11 mouse cellular contexts compared by ENCODE assay signal in the genomic region with DNA sequence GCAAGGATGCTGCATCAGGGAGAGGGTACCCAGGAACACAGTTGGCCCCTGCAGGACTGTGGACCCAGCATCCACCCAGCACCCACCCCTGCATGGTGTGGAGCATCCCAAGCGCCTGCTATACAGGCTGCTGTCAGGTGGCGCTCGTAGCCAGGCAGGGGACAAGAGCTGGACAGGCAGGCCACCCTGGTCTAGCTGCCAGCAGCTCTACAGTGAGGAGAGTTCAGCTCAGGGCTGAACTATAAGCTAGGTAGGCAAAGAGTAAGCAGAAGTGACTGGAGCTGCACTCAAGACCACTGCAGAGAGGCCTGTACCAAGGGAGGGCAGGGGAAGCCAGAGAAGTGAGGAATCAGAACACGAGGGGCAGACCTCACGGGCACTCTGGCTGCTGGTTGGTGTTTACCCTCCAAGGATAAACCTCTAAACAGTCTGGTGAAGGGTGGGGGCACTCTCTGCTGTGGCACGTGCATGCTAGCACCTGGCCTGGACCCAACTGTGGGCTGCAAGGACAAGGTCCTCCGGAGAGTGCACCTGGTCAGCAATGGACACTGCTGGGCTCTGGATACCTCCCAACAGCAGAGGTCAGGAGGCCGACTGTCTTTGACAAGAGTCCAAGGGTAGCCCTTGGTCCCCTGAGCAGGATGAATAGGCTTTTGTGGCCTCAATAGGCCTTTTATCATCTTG. TPM values are rescaled to one million over a fixed set of nuclear protein-coding genes. Genes with fewer than 3 reads are reported as not detected.
A peak's percentile ranks its signal among the peaks of the same experiment; 100 is the strongest.
DNase-seq lines count a peak whose midpoint lies in the region; ATAC-seq and TF ChIP-seq lines count a peak whose summit lies in the region.
"Had no signal": no experiment of that assay in that cellular context is flagged by ENCODE, and none has a peak within 500 bp of the region (broad histone marks: within the 10 kb centered on the region; RNA-seq: fewer than 3 reads in every experiment).

No protein-coding gene starts in this region.

- 49% methylated on average over 8 of the region's 8 CpGs for WGBS in midbrain, postnatal 0 days
- 81% methylated on average over 8 of the region's 8 CpGs for WGBS in heart, embryonic 10.5 days

- H3K27me3 ChIP-seq in midbrain, postnatal 0 days (ENCODE audit: insufficient read depth, low read length), result no peaks in the 10 kb centered on the region
- no peaks in the 10 kb centered on the region for H3K27me3 ChIP-seq in heart, embryonic 10.5 days (ENCODE audit: insufficient read depth, poor library complexity, severe bottlenecking)
- H3K27me3 ChIP-seq: embryonic facial prominence, embryonic 12.5 days; stomach, embryonic 15.5 days had no signal

- no peak overlapping the region for H3K4me2 ChIP-seq in midbrain, postnatal 0 days (ENCODE audit: low read depth, low read length, poor library complexity, severe bottlenecking)
- H3K4me2 ChIP-seq: embryonic facial prominence, embryonic 12.5 days; stomach, embryonic 15.5 days had no signal

- H3K4me1 ChIP-seq in midbrain, postnatal 0 days (ENCODE audit: insufficient read depth, low read length), result peaks cover 9% of the 10 kb centered on the region; the same call in 1 of the 2 replicates
- peaks cover 17% of the 10 kb centered on the region for H3K4me1 ChIP-seq in heart, embryonic 10.5 days

- peak overlapping the region; percentile 84 for H3K27ac ChIP-seq in layer of hippocampus, adult 2 months
- peak overlapping the region; percentile 38; the same call in 1 of the 2 replicates for H3K27ac ChIP-seq in midbrain, postnatal 0 days (ENCODE audit: low read depth, low read length)
- H3K27ac ChIP-seq in heart, embryonic 10.5 days, result no peak overlapping the region
- H3K27ac ChIP-seq: embryonic facial prominence, embryonic 12.5 days; stomach, embryonic 15.5 days had no signal

- H3K36me3 ChIP-seq in midbrain, postnatal 0 days (ENCODE audit: insufficient read depth, low read length), result peaks cover 7% of the 10 kb centered on the region; the same call in 1 of the 2 replicates
- H3K36me3 ChIP-seq in heart, embryonic 10.5 days, result 0 out of 2 replicates have a peak, but pooled peaks cover 3% of the 10 kb centered on the region
- H3K36me3 ChIP-seq: embryonic facial prominence, embryonic 12.5 days; stomach, embryonic 15.5 days had no signal

- TF ChIP-seq CTCF in layer of hippocampus, adult 2 months (conservative IDR thresholded peaks at IDR 0.05), result peak; percentile 68
- TF ChIP-seq CTCF in midbrain, postnatal 0 days (IDR thresholded peaks at IDR 0.05), result no peak

- peak in 1 of 2 experiments; percentile 37 for DNase-seq in layer of hippocampus, adult 2 months (ENCODE audit: low spot score in 2 of 2)
- DNase-seq in layer of hippocampus, adult 9-10 months (ENCODE audit: low spot score), result no peak
- peak; percentile 55 to 74 for DNase-seq in cerebellum, postnatal 25 days
- DNase-seq in kidney, adult 9 months, result peak; percentile 90
- peak; percentile 32 for DNase-seq in midbrain, postnatal 0 days (ENCODE audit: low spot score)
- no peak for DNase-seq in thymus, adult 18-20 months
- no peak for DNase-seq in heart, embryonic 10.5 days (ENCODE audit: low spot score)
- DNase-seq in left cerebral cortex, postnatal 36 days (ENCODE audit: low spot score in 2 of 2), result no peak

- H3K4me3 ChIP-seq in layer of hippocampus, adult 2 months, result no peak overlapping the region; the same call in 1 of the 2 replicates
- H3K4me3 ChIP-seq in midbrain, postnatal 0 days (ENCODE audit: low read depth, low read length), result no peak overlapping the region
- no peak overlapping the region for H3K4me3 ChIP-seq in heart, embryonic 10.5 days
- H3K4me3 ChIP-seq: embryonic facial prominence, embryonic 12.5 days; stomach, embryonic 15.5 days had no signal

- ATAC-seq in midbrain, postnatal 0 days (ENCODE audit: low FRiP score), result peak; percentile 59

- no peak overlapping the region for H3K9ac ChIP-seq in midbrain, postnatal 0 days (replicated peaks; ENCODE audit: low read length, poor library complexity, severe bottlenecking)
- H3K9ac ChIP-seq: embryonic facial prominence, embryonic 12.5 days; stomach, embryonic 15.5 days had no signal

- no peaks in the 10 kb centered on the region for H3K9me3 ChIP-seq in midbrain, postnatal 0 days (ENCODE audit: low read length)
- no peaks in the 10 kb centered on the region for H3K9me3 ChIP-seq in heart, embryonic 10.5 days
- H3K9me3 ChIP-seq: embryonic facial prominence, embryonic 12.5 days; stomach, embryonic 15.5 days had no signal

- intact Hi-C loops in left cerebral cortex, postnatal 36 days (cut with DNase I), result no loop called here

RNA-seq across cellular contexts. Expression of gene 5031439G07Rik, which starts 15.3 kb away (rescaled TPM):
- 10 to 100 TPM; 85.0 to 95.0 TPM for total RNA-seq in layer of hippocampus, adult 2 months (2021)
- total RNA-seq in midbrain, postnatal 0 days (2014; rRNA removed), result 127 and 131 TPM in 2 replicates
- polyA plus RNA-seq in midbrain, postnatal 0 days (2015; fragmentation: Nextera tagmentation; extraction: Ambion mirVana), result 22.2 and 23.4 TPM in 2 replicates
- 3.9 and 6.4 TPM in 2 replicates for polyA plus RNA-seq in heart, embryonic 10.5 days (2016; fragmentation: Nextera tagmentation; extraction: Ambion mirVana)
- total RNA-seq in left cerebral cortex, postnatal 36 days (2021), result 10 to 100 TPM; 76.2 to 83.6 TPM

RNA-seq across cellular contexts. Expression of gene Upk3a, which starts 43.9 kb away (rescaled TPM):
- total RNA-seq in layer of hippocampus, adult 2 months (2021), result not detected
- 0.28 and 0.66 TPM in 2 replicates for total RNA-seq in midbrain, postnatal 0 days (2014; rRNA removed)
- polyA plus RNA-seq in midbrain, postnatal 0 days (2015; fragmentation: Nextera tagmentation; extraction: Ambion mirVana), result 3.0 and 3.6 TPM in 2 replicates
- 0.24 TPM in 1 of 2 replicates, not detected in the other for polyA plus RNA-seq in heart, embryonic 10.5 days (2016; fragmentation: Nextera tagmentation; extraction: Ambion mirVana)
- total RNA-seq in left cerebral cortex, postnatal 36 days (2021), result not detected
- polyA plus RNA-seq: neural tube, embryonic 11.5 days had no signal

RNA-seq across cellular contexts. Expression of gene Nup50, which starts 49.8 kb away (rescaled TPM):
- total RNA-seq in layer of hippocampus, adult 2 months (2021), result 10 to 100 TPM; 32.0 to 33.3 TPM
- total RNA-seq in midbrain, postnatal 0 days (2014; rRNA removed), result 16.2 and 16.8 TPM in 2 replicates
- polyA plus RNA-seq in midbrain, postnatal 0 days (2015; fragmentation: Nextera tagmentation; extraction: Ambion mirVana), result 17.8 and 20.7 TPM in 2 replicates
- 34.0 and 42.5 TPM in 2 replicates for polyA plus RNA-seq in heart, embryonic 10.5 days (2016; fragmentation: Nextera tagmentation; extraction: Ambion mirVana)
- total RNA-seq in left cerebral cortex, postnatal 36 days (2021), result 10 to 100 TPM; 32.5 to 33.1 TPM

RNA-seq across cellular contexts. Expression of gene Gm29666, which starts 53.2 kb away (rescaled TPM):
- total RNA-seq in layer of hippocampus, adult 2 months (2021), result 1 to 10 TPM; 1.4 to 1.7 TPM
- total RNA-seq in midbrain, postnatal 0 days (2014; rRNA removed), result 0.66 and 1.4 TPM in 2 replicates
- polyA plus RNA-seq in midbrain, postnatal 0 days (2015; fragmentation: Nextera tagmentation; extraction: Ambion mirVana), result 0.56 and 0.67 TPM in 2 replicates
- 0.87 and 1.2 TPM in 2 replicates for polyA plus RNA-seq in heart, embryonic 10.5 days (2016; fragmentation: Nextera tagmentation; extraction: Ambion mirVana)
- total RNA-seq in left cerebral cortex, postnatal 36 days (2021), result 1 to 10 TPM in 1 of 2 experiments, under 1 TPM in 1; 0.96 to 1.9 TPM

RNA-seq across cellular contexts. Expression of gene Fam118a, which starts 55.7 kb away (rescaled TPM):
- 10 to 100 TPM; 26.9 to 35.9 TPM for total RNA-seq in layer of hippocampus, adult 2 months (2021)
- 18.0 and 21.0 TPM in 2 replicates for total RNA-seq in midbrain, postnatal 0 days (2014; rRNA removed)
- 29.5 TPM in 2 replicates for polyA plus RNA-seq in midbrain, postnatal 0 days (2015; fragmentation: Nextera tagmentation; extraction: Ambion mirVana)
- 18.0 and 22.6 TPM in 2 replicates for polyA plus RNA-seq in heart, embryonic 10.5 days (2016; fragmentation: Nextera tagmentation; extraction: Ambion mirVana)
- 10 to 100 TPM; 18.9 to 24.3 TPM for total RNA-seq in left cerebral cortex, postnatal 36 days (2021)

Comparison
In these comparisons a context has a peak if more than half of its experiments do, and no peak if none do; other contexts are left out.
1. DNase-seq: peak in cerebellum, postnatal 25 days (2 of 2), kidney, adult 9 months (single experiment) and midbrain, postnatal 0 days (single experiment); none in layer of hippocampus, adult 9-10 months (single experiment), thymus, adult 18-20 months (0 of 2), heart, embryonic 10.5 days (single experiment) and left cerebral cortex, postnatal 36 days (0 of 2).